Mouse (Mus musculus) olfactory bulb, adult 2 months (tissue): Measurements from ENCODE around the gene Cbln1.

Source experiments
- CTCF ChIP-seq: fragments of 200-500 bp; IDR thresholded peaks from 2 replicates; pipeline ENCODE4 v1.5.1; 2012; ENCODE audit warnings: low read depth, mild to moderate bottlenecking, low read length, moderate library complexity; ENCODE audit not compliant: insufficient read depth
- POLR2A ChIP-seq: fragments of 200-500 bp; IDR thresholded peaks from 2 replicates; pipeline ENCODE4 v1.6.1; 2012; ENCODE audit warnings: mild to moderate bottlenecking, low read depth, low read length, moderate library complexity; ENCODE audit not compliant: insufficient read depth

DNA sequence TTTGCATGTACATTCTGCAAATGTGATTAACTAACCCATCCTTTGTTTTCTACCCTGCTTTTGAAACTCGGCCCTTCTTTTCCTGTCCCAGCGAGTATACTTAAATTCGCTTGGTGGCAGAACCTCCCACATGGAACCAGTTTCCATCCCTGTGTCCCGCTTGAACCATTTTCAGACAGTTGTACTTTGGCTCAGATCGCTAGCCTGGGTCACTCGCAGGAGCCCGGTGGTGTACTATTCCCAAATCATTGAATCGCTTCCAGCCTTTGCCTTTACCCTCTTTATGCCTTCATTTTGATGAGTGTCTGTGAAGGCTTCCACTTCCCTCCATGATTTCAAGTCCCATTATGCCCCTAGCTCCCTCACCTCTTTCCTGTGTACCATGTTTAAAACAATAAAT is 2.0 kb upstream of the Cbln1 start:
- TF ChIP-seq CTCF (no peak), POLR2A (no peak)
